Mouse (Mus musculus) monocyte, adult 5-6 weeks (primary cell): ENCODE results near the gene Acap1. TPM values are rescaled to one million over a fixed set of nuclear protein-coding genes. Genes with fewer than 3 reads are reported as not detected.

Experiments used
- total RNA-seq: library from RNA; stranded (forward); fragments of 200-1000, 200-491, 200-594 nt; gene quantifications from 3 replicates; pipeline ENCODE4 v1.2.3, GENCODE M21; 2017

Acap1 gene
- total RNA-seq, 1 experiment from 2014 or later = 83.6 TPM

Other genes starting within 250 kb of the Acap1 start
- gene Sox15, start 240.2 kb downstream of the Acap1 start, total RNA-seq = 4.1 to 8.2 TPM in 2 of 3 replicates, not detected in the other
- 32.9 to 56.3 TPM (median 49.2 TPM) in 3 replicates for gene Mpdu1, start 232.9 kb downstream of the Acap1 start, total RNA-seq
- gene Cd68, start 229.4 kb downstream of the Acap1 start, total RNA-seq = 203 to 221 TPM (median 207 TPM) in 3 replicates
- 597 to 694 TPM (median 633 TPM) in 3 replicates for gene Eif4a1, start 223.1 kb downstream of the Acap1 start, total RNA-seq
- gene Senp3, start 213.5 kb downstream of the Acap1 start, total RNA-seq = 67.5 to 144 TPM (median 118 TPM) in 3 replicates
- gene Tnfsf13, start 209.8 kb downstream of the Acap1 start, total RNA-seq = 40.3 to 90.5 TPM (median 78.8 TPM) in 3 replicates
- gene Tnfsf12, start 199.7 kb downstream of the Acap1 start, total RNA-seq = 2.5 to 23.1 TPM (median 10.7 TPM) in 3 replicates
- gene Tnfsfm13, start 199.4 kb downstream of the Acap1 start, total RNA-seq = 23.9 to 50.5 TPM (median 24.3 TPM) in 3 replicates
- 21.5 to 120 TPM (median 48.7 TPM) in 3 replicates for gene Polr2a, start 136.9 kb downstream of the Acap1 start, total RNA-seq
- not detected in 3 replicates for gene Slc35g3, start 133.6 kb downstream of the Acap1 start, total RNA-seq
- 6.6 to 23.7 TPM (median 7.7 TPM) in 3 replicates for gene Zbtb4, start 129.6 kb downstream of the Acap1 start, total RNA-seq
- gene Chrnb1, start 99.6 kb downstream of the Acap1 start, total RNA-seq = 2.3 to 5.8 TPM (median 2.7 TPM) in 3 replicates
- 0.64 TPM in 1 of 3 replicates, not detected in the others for gene Fgf11, start 93.7 kb downstream of the Acap1 start, total RNA-seq
- gene Tmem102, start 89.9 kb downstream of the Acap1 start, total RNA-seq = not detected in 3 replicates
- not detected in 3 replicates for gene Gm39566, start 80.2 kb downstream of the Acap1 start, total RNA-seq
- 0.29 TPM in 1 of 3 replicates, not detected in the others for gene Spem2, start 77.1 kb downstream of the Acap1 start, total RNA-seq
- gene Spem1, start 73.4 kb downstream of the Acap1 start, total RNA-seq = not detected in 3 replicates
- 0.10 to 0.29 TPM (median 0.11 TPM) in 3 replicates for gene Nlgn2, start 57.8 kb downstream of the Acap1 start, total RNA-seq
- 35.3 to 85.7 TPM (median 75.7 TPM) in 3 replicates for gene Tmem256, start 57.0 kb downstream of the Acap1 start, total RNA-seq
- 0.53 to 3.8 TPM (median 2.8 TPM) in 3 replicates for gene Plscr3, start 49.2 kb downstream of the Acap1 start, total RNA-seq
- not detected in 3 replicates for gene Tnk1, start 36.8 kb downstream of the Acap1 start, total RNA-seq
- not detected in 3 replicates for gene Tmem95, start 17.5 kb downstream of the Acap1 start, total RNA-seq
- 1.6 to 9.9 TPM (median 2.5 TPM) in 3 replicates for gene Kctd11, start 14.1 kb downstream of the Acap1 start, total RNA-seq
- gene 2810408A11Rik, start 5.4 kb upstream of the Acap1 start, total RNA-seq = 0.87 TPM in 1 of 3 replicates, not detected in the others
- 16.1 to 57.8 TPM (median 24.6 TPM) in 3 replicates for gene Neurl4, start 5.5 kb upstream of the Acap1 start, total RNA-seq
- gene Gps2, start 18.3 kb upstream of the Acap1 start, total RNA-seq = 85.4 to 110 TPM (median 101 TPM) in 3 replicates
- gene Eif5a, start 26.4 kb upstream of the Acap1 start, total RNA-seq = 255 to 299 TPM (median 276 TPM) in 3 replicates
- gene Ybx2, start 40.3 kb upstream of the Acap1 start, total RNA-seq = not detected in 3 replicates
- gene Slc2a4, start 52.6 kb upstream of the Acap1 start, total RNA-seq = not detected in 3 replicates
- gene Cldn7, start 69.2 kb upstream of the Acap1 start, total RNA-seq = not detected in 3 replicates
- gene Ctdnep1, start 85.6 kb upstream of the Acap1 start, total RNA-seq = 19.4 to 30.8 TPM (median 23.6 TPM) in 3 replicates
- 29.0 to 43.7 TPM (median 33.9 TPM) in 3 replicates for gene Elp5, start 87.0 kb upstream of the Acap1 start, total RNA-seq
- gene Gabarap, start 95.6 kb upstream of the Acap1 start, total RNA-seq = 244 to 340 TPM (median 296 TPM) in 3 replicates
- 48.7 to 74.0 TPM (median 57.5 TPM) in 3 replicates for gene Phf23, start 100.2 kb upstream of the Acap1 start, total RNA-seq
- gene Dvl2, start 105.1 kb upstream of the Acap1 start, total RNA-seq = 18.6 to 27.1 TPM (median 19.1 TPM) in 3 replicates
- 46.9 to 64.6 TPM (median 55.3 TPM) in 3 replicates for gene Acadvl, start 119.9 kb upstream of the Acap1 start, total RNA-seq
- 3.5 to 20.2 TPM (median 6.5 TPM) in 3 replicates for gene Dlg4, start 121.4 kb upstream of the Acap1 start, total RNA-seq
- not detected in 3 replicates for gene Asgr1, start 158.5 kb upstream of the Acap1 start, total RNA-seq
- 2.8 TPM in 1 of 3 replicates, not detected in the others for gene Asgr2, start 197.1 kb upstream of the Acap1 start, total RNA-seq
- gene Mgl2, start 234.8 kb upstream of the Acap1 start, total RNA-seq = 0.38 to 0.39 TPM in 2 of 3 replicates, not detected in the other